Mouse (Mus musculus) heart, postnatal 36 days (tissue): ENCODE data around the gene Nqo1. TPM values are rescaled to one million over a fixed set of nuclear protein-coding genes. Genes with fewer than 3 reads are reported as not detected.

Experiments used
- DNase-seq, 2 experiments: peaks; one replicate each; pipeline ENCODE4 v3.0.0; 2021 to 2022
- intact Hi-C: fragments of 180-260 bp; cut with DNase I; formaldehyde crosslinking; loops from one replicate; pipeline ENCODE4 v1.15.1; 2025
- total RNA-seq, 2 experiments: library from RNA; stranded (reverse); gene quantifications; 2 replicates each; pipeline ENCODE4 v1.2.3; 2021

The Nqo1 gene
- total RNA-seq = 10 to 100 TPM; 33.2 to 57.3 TPM

GRCm38 (mm10) chr8:107403038-107403781 is at the start of gene Nqo1:
Gene Nqo1, minus strand, starts transcription at chr8:107403206.
- intact Hi-C loops = no loop called here
- DNase-seq = peak; percentile 76 to 82

- intact Hi-C loops = no loop called here
- DNase-seq = no peak
Measured at GRCm38 (mm10) chr8:107451414-107452066, 48.5 kb upstream of the Nqo1 start.

GRCm38 (mm10) chr8:107449655-107450054 is 46.6 kb upstream of the Nqo1 start:
- no peak for DNase-seq
- intact Hi-C loops = no loop called here

DNA sequence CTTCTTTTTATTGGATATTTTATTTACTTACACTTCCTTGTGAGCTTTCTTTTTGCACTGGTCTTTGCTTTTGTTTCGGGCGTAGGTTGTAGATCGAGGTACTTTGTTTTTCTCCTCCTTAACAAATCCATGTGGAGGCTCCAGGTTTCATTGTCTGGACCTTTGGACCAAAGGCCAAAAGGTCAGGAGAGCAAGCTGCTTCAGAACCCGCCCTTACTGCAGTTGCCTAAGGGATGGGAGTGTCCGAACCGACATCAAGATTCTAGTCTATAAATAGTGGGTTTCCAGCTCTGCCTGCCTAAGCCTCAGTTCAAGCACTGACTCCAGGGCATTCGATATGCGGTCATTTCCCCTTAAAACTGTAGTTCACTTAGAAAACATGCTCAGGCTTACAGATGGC is 46.1 kb upstream of the Nqo1 start:
- no peak for DNase-seq
- intact Hi-C loops = no loop called here

DNA sequence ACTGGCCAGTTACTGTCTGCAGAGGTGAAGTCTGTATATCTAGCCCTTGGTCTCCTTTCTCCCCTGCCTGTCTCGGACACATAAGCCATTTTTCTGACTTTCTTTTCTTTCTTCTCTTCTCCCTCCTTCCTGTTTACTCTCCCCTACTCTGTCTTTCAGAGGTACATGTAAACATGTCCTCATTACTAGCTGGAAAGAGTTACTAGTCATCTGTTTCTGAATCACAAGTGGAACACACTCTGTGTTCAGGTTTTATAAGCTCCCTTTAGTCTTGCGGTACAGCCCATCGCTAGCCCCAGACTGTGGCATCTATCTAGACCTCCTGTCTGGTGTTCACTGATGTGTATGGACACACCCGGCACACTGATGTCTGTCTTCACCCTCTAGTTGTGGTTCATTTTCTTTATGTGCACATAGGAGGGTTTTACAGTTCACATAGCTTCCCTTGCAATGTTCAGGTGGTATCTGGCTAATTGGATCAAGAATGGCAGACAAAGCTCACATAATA is 45.4 kb upstream of the Nqo1 start:
- intact Hi-C loops = no loop called here
- DNase-seq = no peak

DNA sequence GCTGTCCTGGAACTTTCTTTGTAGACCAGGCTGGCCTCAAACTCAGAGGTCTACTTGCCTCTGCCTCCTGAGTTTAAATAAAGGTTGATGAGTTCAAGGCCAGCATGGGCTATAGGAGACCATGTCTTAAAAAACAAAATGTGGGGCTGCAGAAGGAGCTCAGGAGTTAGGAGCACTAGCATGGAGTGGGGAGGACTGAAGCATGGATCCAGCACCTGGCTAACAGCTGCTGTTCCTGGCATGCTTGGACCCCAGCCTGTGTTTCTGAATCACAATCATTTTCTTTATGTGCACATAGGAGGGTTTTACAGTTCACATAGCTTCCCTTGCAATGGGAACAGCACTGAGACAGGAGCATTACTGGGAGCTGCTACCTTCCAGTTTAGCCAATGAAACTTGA is 44.7 kb upstream of the Nqo1 start:
- no peak for DNase-seq

DNA sequence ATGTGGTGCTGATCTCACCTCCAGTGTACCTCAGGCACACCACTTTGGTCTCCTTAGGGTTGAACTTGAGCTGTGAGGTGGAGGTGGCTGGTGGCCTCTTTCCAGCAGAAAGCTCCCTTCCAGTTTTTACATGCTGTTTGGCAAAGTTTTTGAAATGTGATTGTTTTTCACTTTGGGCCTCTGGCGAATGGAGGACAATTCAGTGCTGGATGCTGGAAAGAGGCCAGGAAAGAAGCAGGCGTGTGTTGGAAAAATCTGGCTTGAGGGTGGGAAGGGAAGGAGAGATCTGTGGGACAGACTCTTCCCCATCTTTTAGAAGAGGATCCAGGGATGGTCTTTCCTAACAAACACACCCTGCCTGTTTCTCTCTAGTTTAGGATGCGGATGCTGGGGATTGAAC is 41.6 kb upstream of the Nqo1 start:
- peak; percentile 15 to 24 for DNase-seq
- intact Hi-C loops = no loop called here

More for the DNA sequence above, 44.7 kb upstream of the Nqo1 start:
- intact Hi-C loops = no loop called here

DNA sequence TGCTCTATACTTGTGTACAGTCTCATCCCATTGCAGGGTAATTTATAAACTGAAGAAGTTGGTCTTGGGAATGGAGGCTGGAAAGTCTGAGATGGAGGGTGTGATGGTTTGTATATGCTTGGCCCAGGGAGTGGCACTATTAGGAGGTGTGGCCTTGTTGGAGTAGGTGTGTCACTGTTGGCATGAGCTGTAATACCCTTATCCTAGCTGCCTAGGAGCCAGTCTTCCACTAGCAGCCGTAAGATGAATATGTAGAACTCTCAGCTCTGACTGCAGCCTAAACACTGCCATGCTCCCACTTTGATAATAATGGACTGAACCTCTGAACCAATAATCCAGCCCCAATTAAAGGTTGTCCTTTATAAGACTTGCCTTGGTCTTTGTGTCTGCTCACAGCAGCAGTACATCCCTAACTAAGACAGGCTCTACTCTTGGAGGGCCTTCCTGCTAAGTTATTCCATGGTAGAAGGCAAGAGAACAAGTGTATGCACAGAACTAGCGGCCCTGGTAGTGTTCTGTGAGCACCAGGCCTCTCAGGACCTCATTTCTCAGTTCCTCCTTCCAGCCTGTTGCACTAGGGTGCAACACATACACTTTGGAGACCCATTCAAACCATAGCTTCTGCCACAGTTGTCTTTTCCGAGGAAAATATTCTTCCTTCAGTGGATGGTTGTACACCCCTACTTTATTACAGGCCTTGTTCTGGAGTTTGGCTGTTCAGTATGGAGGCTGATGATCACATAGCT is 37.0 kb upstream of the Nqo1 start:
- intact Hi-C loops = no loop called here
- no peak for DNase-seq

GRCm38 (mm10) chr8:107437711-107438110 is 34.7 kb upstream of the Nqo1 start:
- intact Hi-C loops = no loop called here
- no peak for DNase-seq

GRCm38 (mm10) chr8:107436841-107437421 is 33.9 kb upstream of the Nqo1 start:
- intact Hi-C loops = no loop called here
- no peak for DNase-seq

GRCm38 (mm10) chr8:107435962-107436831 is 33.2 kb upstream of the Nqo1 start, which contains the start of gene Wwp2:
Gene Wwp2, plus strand, starts transcription at chr8:107436365.
- intact Hi-C loops = no loop called here

DNA sequence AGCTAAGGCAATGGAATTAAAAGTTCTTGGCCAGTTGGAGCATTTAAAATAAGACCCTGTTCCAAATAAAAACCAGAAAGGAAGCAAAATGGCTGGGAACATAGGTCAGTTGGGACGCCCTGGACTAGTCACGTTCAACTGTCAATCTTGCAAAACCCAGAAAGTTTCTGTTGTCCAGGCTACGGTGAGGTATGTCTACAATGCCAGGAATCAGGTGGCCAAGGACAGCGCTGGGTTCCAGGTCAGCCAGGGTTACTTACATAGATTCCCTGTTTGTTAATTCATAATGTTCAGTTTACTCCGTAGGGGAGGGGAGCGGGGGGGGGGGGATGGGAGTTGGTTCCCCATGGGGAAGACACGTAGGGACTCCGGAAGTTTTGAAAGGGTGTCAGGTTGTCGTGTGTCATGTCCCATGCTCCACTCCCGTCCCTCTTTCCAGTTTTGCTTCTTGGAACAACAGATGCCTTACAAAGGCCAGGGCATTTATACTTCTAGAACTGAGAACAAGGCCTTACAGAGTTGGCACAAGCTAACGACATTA is 32.5 kb upstream of the Nqo1 start:
- intact Hi-C loops = no loop called here
- DNase-seq = no peak

More at GRCm38 (mm10) chr8:107435962-107436831, 33.2 kb upstream of the Nqo1 start, which contains the start of gene Wwp2:
- peak; percentile 79 to 87 for DNase-seq

DNA sequence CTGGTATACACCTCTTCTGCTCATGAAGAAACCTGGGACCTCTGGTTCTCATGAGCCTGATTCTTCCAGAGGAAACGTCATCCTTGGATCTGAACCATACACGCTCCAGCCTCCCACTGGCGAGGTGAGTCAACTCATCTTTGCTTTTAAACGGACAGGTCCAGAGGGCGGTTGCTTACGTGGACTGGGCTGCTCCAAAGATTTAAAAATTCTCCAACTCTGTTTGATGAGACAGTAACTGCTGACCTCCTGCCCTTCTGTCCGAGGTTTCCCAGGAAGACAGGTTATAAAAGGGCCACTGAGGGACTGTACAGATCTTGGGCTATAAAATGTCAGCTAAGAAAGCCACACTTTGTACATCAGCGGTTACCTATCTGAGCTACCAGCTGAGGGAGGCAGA is 27.8 kb upstream of the Nqo1 start:
- intact Hi-C loops = no loop called here
- DNase-seq = no peak

DNA sequence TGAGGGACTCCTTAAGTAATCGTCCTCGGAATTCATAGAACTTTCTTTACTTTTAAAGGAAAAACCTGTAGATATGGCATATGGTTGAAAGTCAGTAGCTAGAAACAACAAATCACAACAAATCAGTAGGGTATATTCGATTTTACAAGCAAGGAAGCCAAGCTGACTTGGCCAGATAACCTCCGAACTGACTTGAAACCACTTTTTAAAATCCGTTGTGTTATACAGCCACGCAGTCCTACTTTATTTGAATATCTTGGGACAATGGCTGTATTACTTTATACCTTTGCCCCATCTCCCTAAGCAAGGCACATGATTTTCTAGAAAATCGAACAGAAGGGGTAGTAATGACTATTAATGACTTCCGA is 22.2 kb upstream of the Nqo1 start:
- no peak for DNase-seq
- intact Hi-C loops = loop anchor here (2.0 to 10.0 kb wide), 3 partner anchors 36 to 323 kb away; no protein-coding TSS in a partner anchor

GRCm38 (mm10) chr8:107424597-107425229 is 21.7 kb upstream of the Nqo1 start, which contains the start of gene Nob1:
Gene Nob1, minus strand, starts transcription at chr8:107425051.
- intact Hi-C loops = loop anchor here (2.0 to 10.0 kb wide), 3 partner anchors 36 to 322 kb away; no protein-coding TSS in a partner anchor
- peak; percentile 97 to 98 for DNase-seq

DNA sequence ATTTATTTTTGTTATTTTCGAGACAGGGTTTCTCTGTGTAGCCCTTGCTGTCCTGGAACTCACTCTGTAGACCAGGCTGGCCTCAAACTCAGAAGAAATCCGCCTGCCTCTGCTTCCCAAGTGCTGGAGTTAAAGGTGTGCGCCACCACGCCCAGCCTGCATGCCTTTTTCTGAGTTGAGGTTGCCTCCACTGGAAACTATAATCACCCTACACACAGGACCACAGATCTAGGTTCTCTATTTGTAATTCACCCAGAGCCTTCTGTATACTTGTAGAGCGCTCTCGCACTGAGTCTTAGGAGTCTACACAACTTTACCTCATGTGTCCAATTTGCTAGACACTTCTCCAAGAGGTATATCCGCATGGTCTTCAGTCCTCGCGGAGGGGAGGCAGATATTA is 21.2 kb upstream of the Nqo1 start:
- DNase-seq = no peak
- intact Hi-C loops = loop anchor here (2.0 to 10.0 kb wide), 2 partner anchors 35 to 89 kb away; no protein-coding TSS in a partner anchor

- intact Hi-C loops = no loop called here
- DNase-seq = no peak
Measured at GRCm38 (mm10) chr8:107417001-107417400, 14.0 kb upstream of the Nqo1 start.

DNA sequence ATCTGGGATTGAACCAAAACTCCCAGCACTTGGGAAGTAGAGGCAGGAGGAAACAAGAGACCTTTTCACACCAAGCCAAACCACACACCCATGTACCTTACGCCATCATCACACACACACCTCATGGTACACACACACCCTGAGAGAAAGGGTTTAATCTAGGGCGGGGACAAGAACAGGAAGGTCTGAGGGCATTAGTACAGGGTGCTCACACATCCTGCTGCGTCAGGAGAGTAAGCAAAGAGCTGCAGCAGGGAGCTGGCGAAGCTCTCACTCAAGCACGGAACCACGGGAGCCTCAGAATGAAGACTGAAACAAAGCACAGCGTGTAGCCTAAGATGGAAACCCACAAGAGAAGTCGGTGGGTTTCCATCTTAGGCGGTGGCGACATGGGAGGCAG is 10.9 kb upstream of the Nqo1 start:
- DNase-seq = no peak
- intact Hi-C loops = loop anchor here (5.0 kb wide), 1 partner anchor 163 kb away; no protein-coding TSS in a partner anchor

DNA sequence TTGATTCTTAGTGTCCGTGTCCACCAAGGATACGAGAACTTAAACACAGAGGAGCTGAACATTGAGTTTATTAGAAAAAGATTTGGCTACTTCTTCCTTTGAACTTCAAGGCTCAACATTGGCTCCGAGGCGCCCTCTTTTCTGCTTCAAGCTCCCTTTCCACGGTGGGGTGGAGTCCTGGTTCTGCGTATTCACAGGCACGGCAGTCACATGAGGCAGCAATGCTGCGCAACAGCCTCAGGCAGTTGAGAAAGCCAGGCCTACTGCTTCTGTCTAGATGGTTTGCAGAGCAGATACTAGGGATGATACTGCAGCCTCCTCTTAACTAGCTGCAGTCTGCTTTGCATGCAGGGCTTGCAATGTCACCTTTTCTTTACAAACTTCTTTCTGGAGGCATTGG is 9.5 kb upstream of the Nqo1 start:
- intact Hi-C loops = loop anchor here (5.0 kb wide), 1 partner anchor 165 kb away; no protein-coding TSS in a partner anchor
- DNase-seq = no peak
